Mouse (Mus musculus): ENCODE data around the gene Psmb8.

GRCm38 (mm10) chr17:34215176-34215575 is 17.7 kb downstream of the Psmb8 start:
- TF ChIP-seq CTCF (IDR thresholded peaks at IDR 0.05; ENCODE audit: borderline replicate concordance, insufficient read depth, low read length) (no peak), POLR2A (IDR thresholded peaks at IDR 0.05; ENCODE audit: low read depth, low read length) (no peak)
